Mouse (Mus musculus): ENCODE measurements at regions not wholly inside any gene's neighbourhood (a gene's known extent, or its start where the extent isn't known, plus 50 kb on each side); places are given as distances from the start of the nearest gene placed in this dataset.

- 75% methylated on average over 10 of the region's 10 CpGs for WGBS
- no peak overlapping the region for H3K27ac ChIP-seq
- peaks cover 45% of the 10 kb centered on the region for H3K4me1 ChIP-seq
- no peak overlapping the region for H3K9ac ChIP-seq
- ATAC-seq (ENCODE audit: low FRiP score, low read depth): no peak
- no peak overlapping the region for H3K4me3 ChIP-seq
- H3K4me2 ChIP-seq (replicated peaks): no peak overlapping the region
- H3K36me3 ChIP-seq: no peaks in the 10 kb centered on the region
- no peaks in the 10 kb centered on the region; the same call in 1 of the 2 replicates for H3K9me3 ChIP-seq
- no peaks in the 10 kb centered on the region for H3K27me3 ChIP-seq
Measured at GRCm38 (mm10) chr13:44022106-44022505, 237.5 kb downstream of the Cd83 start.

GRCm38 (mm10) chr13:44024612-44025011 lies 240.0 kb downstream of the Cd83 start:
- no peak overlapping the region for H3K4me2 ChIP-seq (replicated peaks)
- H3K9me3 ChIP-seq: no peaks in the 10 kb centered on the region; the same call in 1 of the 2 replicates
- H3K9ac ChIP-seq: no peak overlapping the region
- no peaks in the 10 kb centered on the region for H3K36me3 ChIP-seq
- ATAC-seq (ENCODE audit: low FRiP score, low read depth): no peak
- H3K4me1 ChIP-seq: peaks cover 37% of the 10 kb centered on the region
- H3K4me3 ChIP-seq: no peak overlapping the region
- WGBS: 39% methylated on average over 3 of the region's 3 CpGs
- peaks cover 11% of the 10 kb centered on the region; the same call in 1 of the 2 replicates for H3K27me3 ChIP-seq
- H3K27ac ChIP-seq: no peak overlapping the region

GRCm38 (mm10) chr13:44026321-44027255 lies 242.0 kb downstream of the Cd83 start:
- Histone ChIP-seq H3K27ac (no peak overlapping the region), H3K36me3 (no peaks in the 10 kb centered on the region), H3K4me3 (peak overlapping the region; percentile 28), H3K4me1 (peaks cover 21% of the 10 kb centered on the region), H3K9ac (peak overlapping the region; percentile 31), H3K9me3 (no peaks in the 10 kb centered on the region; the same call in 1 of the 2 replicates), H3K4me2 (replicated peaks) (peak overlapping the region; percentile 63), H3K27me3 (peaks cover 11% of the 10 kb centered on the region; the same call in 1 of the 2 replicates)
- no peak for ATAC-seq (ENCODE audit: low FRiP score, low read depth)
- 11% methylated on average over 26 of the region's 26 CpGs for WGBS

- no peak overlapping the region for H3K4me2 ChIP-seq (replicated peaks)
- H3K27me3 ChIP-seq: peaks cover 11% of the 10 kb centered on the region; the same call in 1 of the 2 replicates
- H3K36me3 ChIP-seq: no peaks in the 10 kb centered on the region
- H3K9ac ChIP-seq: no peak overlapping the region
- peaks cover 21% of the 10 kb centered on the region for H3K4me1 ChIP-seq
- ATAC-seq (ENCODE audit: low FRiP score, low read depth): no peak
- H3K27ac ChIP-seq: no peak overlapping the region
- no peaks in the 10 kb centered on the region; the same call in 1 of the 2 replicates for H3K9me3 ChIP-seq
- 83% methylated on average over 6 of the region's 6 CpGs for WGBS
- no peak overlapping the region for H3K4me3 ChIP-seq
Measured at GRCm38 (mm10) chr13:44028081-44028480, 243.5 kb downstream of the Cd83 start.

DNA sequence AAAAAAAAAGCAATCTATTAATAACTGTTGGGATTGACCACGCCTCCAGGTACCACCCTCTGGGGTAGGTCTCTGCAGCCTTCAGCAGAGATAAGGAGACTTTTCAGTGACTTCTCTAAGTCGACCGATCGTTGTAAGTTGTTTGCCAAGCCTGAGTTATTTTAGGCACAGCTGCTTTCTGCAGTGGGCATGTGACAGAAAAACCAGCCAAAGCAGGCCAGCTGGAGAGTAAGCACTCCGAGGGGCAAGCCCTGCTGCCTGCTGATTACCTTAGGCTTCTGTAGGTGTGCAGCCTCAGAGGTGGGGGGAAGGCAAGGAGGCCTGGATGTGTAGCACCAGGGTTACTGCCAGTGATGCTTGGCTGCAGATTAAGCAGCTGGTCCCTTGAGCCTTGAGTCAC lies 246.0 kb downstream of the Cd83 start:
- no peak overlapping the region for H3K27ac ChIP-seq
- no peaks in the 10 kb centered on the region for H3K36me3 ChIP-seq
- no peaks in the 10 kb centered on the region for H3K9me3 ChIP-seq
- H3K27me3 ChIP-seq: peaks cover 11% of the 10 kb centered on the region; the same call in 1 of the 2 replicates
- H3K9ac ChIP-seq: no peak overlapping the region
- H3K4me3 ChIP-seq: no peak overlapping the region
- WGBS: 79% methylated on average over 5 of the region's 5 CpGs
- no peak for ATAC-seq (ENCODE audit: low FRiP score, low read depth)
- peaks cover 21% of the 10 kb centered on the region for H3K4me1 ChIP-seq
- no peak overlapping the region for H3K4me2 ChIP-seq (replicated peaks)

DNA sequence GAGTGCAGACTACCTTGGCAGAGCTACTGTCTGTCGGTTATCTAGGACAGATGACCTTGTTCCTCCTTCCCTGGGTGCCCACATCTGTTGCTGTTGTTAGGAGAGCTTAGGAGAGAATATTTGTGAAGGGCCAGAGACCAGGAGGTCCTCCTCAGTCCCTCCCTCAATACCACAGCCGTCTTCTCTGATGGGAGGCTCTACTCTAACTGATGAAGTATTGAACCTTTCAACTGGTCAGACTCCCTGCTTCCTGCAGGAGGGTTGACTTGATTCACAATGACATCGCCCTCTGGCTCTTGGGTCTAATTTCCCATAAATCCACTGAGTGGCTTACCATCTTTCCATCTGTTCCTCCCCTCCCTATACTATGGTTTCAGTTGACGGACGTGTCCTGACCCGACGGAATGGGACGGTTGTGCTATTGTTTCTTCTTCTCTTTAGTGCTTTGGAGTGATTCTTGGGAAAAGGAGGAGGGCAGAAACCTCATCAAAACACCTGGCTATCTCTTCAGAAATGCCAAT lies 253.3 kb downstream of the Cd83 start:
- no peak for ATAC-seq (ENCODE audit: low FRiP score, low read depth)

GRCm38 (mm10) chr13:44038322-44038721 lies 253.7 kb downstream of the Cd83 start:
- Histone ChIP-seq H3K9ac (no peak overlapping the region), H3K27ac (no peak overlapping the region), H3K4me1 (peaks cover 28% of the 10 kb centered on the region), H3K4me2 (replicated peaks) (no peak overlapping the region), H3K27me3 (no peaks in the 10 kb centered on the region), H3K9me3 (no peaks in the 10 kb centered on the region), H3K36me3 (no peaks in the 10 kb centered on the region), H3K4me3 (no peak overlapping the region)
- WGBS: 28% methylated on average over 7 of the region's 7 CpGs
- 0 out of 2 replicates have a peak, but pooled peaks have one; percentile 24 for ATAC-seq (ENCODE audit: low FRiP score, low read depth)

More for the DNA sequence above, 253.3 kb downstream of the Cd83 start:
- WGBS: 73% methylated on average over 8 of the region's 8 CpGs
- no peak overlapping the region for H3K9ac ChIP-seq
- H3K4me1 ChIP-seq: peaks cover 24% of the 10 kb centered on the region
- no peak overlapping the region for H3K27ac ChIP-seq
- no peaks in the 10 kb centered on the region for H3K36me3 ChIP-seq
- no peaks in the 10 kb centered on the region for H3K27me3 ChIP-seq
- H3K9me3 ChIP-seq: no peaks in the 10 kb centered on the region
- H3K4me2 ChIP-seq (replicated peaks): no peak overlapping the region
- H3K4me3 ChIP-seq: no peak overlapping the region

GRCm38 (mm10) chr13:44040640-44041039 lies 256.1 kb downstream of the Cd83 start:
- no peaks in the 10 kb centered on the region for H3K27me3 ChIP-seq
- 60% methylated on average over 6 of the region's 7 CpGs for WGBS
- no peak for ATAC-seq (ENCODE audit: low FRiP score, low read depth)

DNA sequence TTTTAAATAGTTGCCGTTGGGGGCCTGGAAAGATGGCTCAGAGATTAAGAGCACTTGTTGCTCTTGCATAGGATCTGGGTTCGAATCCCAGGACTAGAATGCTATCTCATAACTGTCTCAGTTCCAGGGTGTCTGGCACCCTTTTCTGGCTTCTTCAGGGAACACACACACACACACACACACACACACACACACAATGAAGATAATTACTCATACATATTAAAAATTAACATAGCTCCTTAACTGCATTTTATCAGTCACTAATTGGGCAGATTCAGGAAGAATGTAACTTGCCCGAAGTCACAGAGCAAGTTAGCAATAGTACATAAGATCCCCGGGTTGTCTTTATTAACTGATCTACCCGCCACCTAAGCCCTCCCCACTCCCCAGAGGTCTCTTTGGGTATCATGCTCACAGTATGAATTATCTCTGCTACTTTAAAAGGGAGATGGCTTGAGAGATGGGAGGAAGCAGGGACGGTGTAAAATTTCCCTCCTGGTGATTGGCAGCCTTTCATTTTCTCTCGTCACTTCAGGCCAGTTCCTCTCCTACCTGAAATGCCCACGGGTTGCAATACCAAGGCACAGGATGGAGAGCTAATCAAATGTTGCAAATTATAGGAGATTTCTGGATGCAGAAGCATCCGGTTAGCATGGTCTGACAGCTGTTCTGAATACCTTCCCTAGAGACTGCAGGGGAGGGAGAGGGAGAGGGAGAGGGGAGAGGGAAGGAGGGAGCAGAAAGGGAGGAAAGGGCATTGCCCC lies 258.3 kb downstream of the Cd83 start:
- Histone ChIP-seq H3K9me3 (no peaks in the 10 kb centered on the region), H3K4me3 (no peak overlapping the region), H3K9ac (no peak overlapping the region), H3K27ac (no peak overlapping the region), H3K36me3 (no peaks in the 10 kb centered on the region), H3K27me3 (no peaks in the 10 kb centered on the region), H3K4me1 (peaks cover 29% of the 10 kb centered on the region), H3K4me2 (replicated peaks) (no peak overlapping the region)
- WGBS: 51% methylated on average over 9 of the region's 9 CpGs
- ATAC-seq (ENCODE audit: low FRiP score, low read depth): no peak

More at GRCm38 (mm10) chr13:44040640-44041039, 256.1 kb downstream of the Cd83 start:
- no peak overlapping the region for H3K4me2 ChIP-seq (replicated peaks)
- H3K4me3 ChIP-seq: no peak overlapping the region
- H3K4me1 ChIP-seq: peaks cover 33% of the 10 kb centered on the region
- H3K36me3 ChIP-seq: no peaks in the 10 kb centered on the region
- H3K9ac ChIP-seq: no peak overlapping the region
- no peak overlapping the region for H3K27ac ChIP-seq
- no peaks in the 10 kb centered on the region for H3K9me3 ChIP-seq

GRCm38 (mm10) chr13:44043494-44043885 lies 258.9 kb downstream of the Cd83 start:
- 30% methylated on average over 5 of the region's 5 CpGs for WGBS
- Histone ChIP-seq H3K9me3 (no peaks in the 10 kb centered on the region), H3K9ac (no peak overlapping the region)

DNA sequence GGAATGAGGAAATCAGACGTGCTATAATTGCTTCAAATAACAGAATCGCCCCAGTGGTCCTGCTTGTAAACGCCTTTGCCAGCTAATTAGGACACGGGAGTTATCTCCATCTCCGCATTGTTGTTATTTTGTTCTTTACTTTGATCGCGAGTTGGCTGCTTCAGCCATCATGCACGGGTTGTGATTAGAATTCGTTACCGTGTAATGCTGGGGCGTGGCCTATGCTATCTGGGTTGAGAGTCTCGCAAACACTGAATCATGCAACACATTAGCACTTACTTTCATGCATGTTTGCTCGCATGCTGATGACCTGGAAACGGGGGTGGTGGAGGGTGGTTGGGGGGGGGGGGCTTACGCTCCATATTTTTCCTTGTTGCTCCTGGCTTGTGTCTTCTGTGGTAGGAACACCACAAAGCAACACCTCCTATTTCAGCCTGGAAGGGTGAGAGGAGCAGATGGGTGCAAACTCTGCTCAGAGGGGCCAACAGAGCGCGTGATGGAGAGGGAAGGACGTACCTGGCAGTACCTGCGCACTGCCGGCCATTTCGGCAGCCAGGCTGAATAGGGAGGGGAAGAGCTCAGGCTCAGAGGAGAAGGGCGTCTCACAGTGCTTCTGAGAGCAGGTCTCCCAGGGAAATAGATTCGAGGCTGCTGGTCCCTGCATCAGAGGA lies 260.1 kb downstream of the Cd83 start:
- H3K4me1 ChIP-seq: peaks cover 16% of the 10 kb centered on the region
- H3K27ac ChIP-seq: no peak overlapping the region
- no peak overlapping the region for H3K9ac ChIP-seq
- no peak overlapping the region for H3K4me3 ChIP-seq
- 77% methylated on average over 23 of the region's 23 CpGs for WGBS
- no peaks in the 10 kb centered on the region for H3K9me3 ChIP-seq
- H3K27me3 ChIP-seq: no peaks in the 10 kb centered on the region
- no peaks in the 10 kb centered on the region for H3K36me3 ChIP-seq
- H3K4me2 ChIP-seq (replicated peaks): no peak overlapping the region
- no peak for ATAC-seq (ENCODE audit: low FRiP score, low read depth)

More at GRCm38 (mm10) chr13:44043494-44043885, 258.9 kb downstream of the Cd83 start:
- no peaks in the 10 kb centered on the region for H3K27me3 ChIP-seq
- H3K4me1 ChIP-seq: peaks cover 23% of the 10 kb centered on the region
- no peak for ATAC-seq (ENCODE audit: low FRiP score, low read depth)
- no peak overlapping the region for H3K4me2 ChIP-seq (replicated peaks)
- H3K4me3 ChIP-seq: no peak overlapping the region
- no peak overlapping the region for H3K27ac ChIP-seq
- no peaks in the 10 kb centered on the region for H3K36me3 ChIP-seq
